Mouse (Mus musculus): ENCODE measurements around the gene Asic3.
A peak's percentile ranks its signal among the peaks of the same experiment; 100 is the strongest.

DNA sequence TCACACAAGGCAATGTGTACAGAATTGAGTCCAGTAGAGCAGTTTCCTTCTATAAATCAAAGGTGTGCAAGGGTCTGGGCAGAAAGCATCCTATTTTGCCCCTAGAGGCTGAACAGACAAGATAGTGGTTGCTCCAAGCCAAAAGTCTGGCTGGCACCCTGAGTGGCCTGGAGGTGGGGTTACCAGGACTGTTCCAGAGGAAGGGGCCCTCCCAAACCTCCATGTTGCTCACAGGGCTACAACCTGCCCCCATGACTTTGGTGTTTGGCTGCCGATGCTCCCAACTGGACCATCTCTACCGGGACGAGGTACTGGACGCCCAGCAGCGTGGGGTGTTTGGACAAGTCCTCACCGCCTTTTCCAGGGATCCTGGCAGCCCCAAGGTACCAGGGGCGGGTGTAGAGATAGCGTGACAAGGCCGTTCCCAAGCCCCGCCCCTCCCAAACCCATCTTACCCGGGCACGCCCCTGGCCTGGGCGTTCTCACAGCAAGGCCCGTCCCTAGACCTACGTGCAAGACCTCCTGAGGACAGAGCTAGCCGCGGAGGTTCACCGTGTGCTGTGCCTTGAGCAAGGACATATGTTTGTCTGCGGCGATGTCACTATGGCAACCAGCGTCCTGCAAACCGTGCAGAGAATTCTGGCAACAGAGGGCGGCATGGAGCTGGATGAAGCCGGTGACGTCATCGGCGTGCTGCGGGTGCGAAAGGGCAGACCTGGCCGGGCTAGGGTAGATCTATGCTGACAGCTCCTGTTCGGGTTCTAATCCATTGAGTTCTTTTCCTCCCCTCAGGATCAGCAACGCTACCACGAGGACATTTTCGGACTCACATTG, 29.9 kb upstream of the Asic3 start:
- TF ChIP-seq CTCF (IDR thresholded peaks at IDR 0.05; ENCODE audit: borderline replicate concordance, extremely low read depth, insufficient read depth, insufficient read length) (peak; percentile 55), POLR2A (IDR thresholded peaks at IDR 0.05; ENCODE audit: borderline replicate concordance, extremely low read depth, insufficient read depth, insufficient read length, poor library complexity, severe bottlenecking) (no peak)

Measured in brain, embryonic 14.5 days (tissue).